Mouse (Mus musculus): ENCODE results near the gene Gm8765.
"Not testable (repeated sequence)": the region's sequence is repeated elsewhere in the genome, so short reads cannot be mapped to it uniquely, and the experiment has no call there.

Gene Gm8765

GRCm38 (mm10) chr13:50698012-50698411 lies at the start of gene Gm8765:
Gm8765 (plus strand) TSS chr13:50698312.
- not testable (repeated sequence) for DNase-seq (ENCODE audit: low spot score in 2 of 2)

- DNase-seq (ENCODE audit: low spot score in 2 of 2) = not testable (repeated sequence)
These were observed 49.3 kb upstream of the Gm8765 start for GRCm38 (mm10) chr13:50648771-50649170.

- DNase-seq (ENCODE audit: low spot score in 2 of 2) = not testable (repeated sequence)
These were observed 52.2 kb downstream of the Gm8765 start for GRCm38 (mm10) chr13:50750282-50750681.

GRCm38 (mm10) chr13:50751732-50752131 lies 53.6 kb downstream of the Gm8765 start:
- DNase-seq (ENCODE audit: low spot score in 2 of 2) = no peak

DNA sequence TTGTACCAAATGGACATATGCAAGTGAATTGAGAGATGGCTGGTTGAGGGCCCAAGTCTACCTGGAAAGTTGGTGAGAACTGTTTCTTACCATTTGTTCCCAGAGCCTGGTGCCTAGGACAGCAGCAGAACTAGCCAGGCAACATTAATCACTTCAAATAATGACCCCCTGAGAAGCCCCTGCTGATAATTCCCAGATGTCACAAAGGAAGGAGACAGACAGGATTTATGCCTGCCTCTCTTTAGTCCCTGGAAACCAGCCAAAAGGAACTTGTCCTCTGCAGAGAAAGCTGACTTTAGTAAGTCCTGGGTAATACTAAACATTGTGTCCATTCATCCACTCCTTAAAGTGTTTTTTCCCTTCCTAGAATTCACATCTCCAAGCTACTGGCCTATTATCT lies 54.8 kb downstream of the Gm8765 start:
- DNase-seq (ENCODE audit: low spot score in 2 of 2) = not testable (repeated sequence)

Data from right cerebral cortex, adult 2 months (tissue).